Mouse (Mus musculus): ENCODE results near the gene Il20ra. TPM values are rescaled to one million over a fixed set of nuclear protein-coding genes. Genes with fewer than 3 reads are reported as not detected.

Il20ra gene
- not detected in 4 replicates for total RNA-seq (2023; ENCODE audit: inconsistent age)

GRCm38 (mm10) chr10:19712421-19712836, at the start of gene Il20ra:
Gene Il20ra (plus strand): TSS chr10:19712570.

Other genes with a start within 250 kb of the Il20ra start
- gene Ifngr1, start 120.6 kb upstream of the Il20ra start, total RNA-seq (2023; ENCODE audit: inconsistent age): 103 to 115 TPM (median 108 TPM) in 4 replicates
- 0.21 TPM in 1 of 4 replicates, not detected in the others for gene Il22ra2, start 90.6 kb upstream of the Il20ra start, total RNA-seq (2023; ENCODE audit: inconsistent age)
- 0.39 to 0.75 TPM in 2 of 4 replicates, not detected in the others for gene Slc35d3, start 138.9 kb downstream of the Il20ra start, total RNA-seq (2023; ENCODE audit: inconsistent age)
- 17.0 to 23.1 TPM (median 20.3 TPM) in 4 replicates for gene Pex7, start 195.1 kb downstream of the Il20ra start, total RNA-seq (2023; ENCODE audit: inconsistent age)
- 82.4 to 114 TPM (median 95.6 TPM) in 4 replicates for gene Map3k5, start 221.9 kb downstream of the Il20ra start, total RNA-seq (2023; ENCODE audit: inconsistent age)

All from B cell, adult (primary cell).